In the genomic region with DNA sequence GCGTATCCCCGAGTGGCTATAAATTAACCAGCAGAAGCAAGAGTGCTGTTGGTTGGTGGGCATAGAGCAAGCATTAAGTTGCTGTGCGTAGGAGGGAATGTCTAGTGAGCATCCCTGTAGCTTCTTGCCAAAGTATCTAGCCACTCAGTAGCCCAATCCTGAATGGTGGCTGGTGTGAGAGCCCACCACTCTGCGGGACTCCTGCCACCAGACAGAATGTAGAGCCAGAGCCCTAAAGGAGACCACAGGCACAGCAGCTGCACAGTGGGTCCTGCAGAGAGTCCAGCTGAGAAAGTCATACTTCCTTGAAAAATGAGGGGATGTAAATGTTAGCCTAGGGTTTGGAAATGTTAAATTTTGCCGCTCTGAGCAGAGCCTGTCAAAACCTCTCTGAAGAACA, we compare ENCODE assay signal across 23 mouse cellular contexts.
"Had no signal": no experiment of that assay in that cellular context is flagged by ENCODE, and none has a peak within 500 bp of the region (broad histone marks: within the 10 kb centered on the region; RNA-seq: fewer than 3 reads in every experiment).

No protein-coding gene starts in this region.

- H3K27ac ChIP-seq: gastrocnemius, adult 2 months; heart, embryonic 10.5 days; hindbrain, embryonic 10.5 days; hindbrain, embryonic 12.5 days; hindbrain, embryonic 14.5 days; intestine, embryonic 15.5 days; limb, embryonic 13.5 days; limb, embryonic 15.5 days had no signal

- H3K4me2 ChIP-seq: heart, embryonic 12.5 days; hindbrain, embryonic 12.5 days; hindbrain, embryonic 14.5 days; intestine, embryonic 15.5 days; limb, embryonic 13.5 days; limb, embryonic 15.5 days had no signal

- H3K36me3 ChIP-seq: heart, embryonic 10.5 days; heart, embryonic 12.5 days; hindbrain, embryonic 10.5 days; hindbrain, embryonic 12.5 days; intestine, embryonic 15.5 days; limb, embryonic 13.5 days; limb, embryonic 15.5 days had no signal

- H3K4me3 ChIP-seq: gastrocnemius, adult 2 months; heart, embryonic 10.5 days; heart, embryonic 12.5 days; hindbrain, embryonic 10.5 days; hindbrain, embryonic 12.5 days; intestine, embryonic 15.5 days; limb, embryonic 13.5 days; limb, embryonic 15.5 days had no signal

- H3K9ac ChIP-seq: heart, embryonic 12.5 days; hindbrain, embryonic 12.5 days; hindbrain, embryonic 14.5 days; intestine, embryonic 15.5 days; limb, embryonic 13.5 days; limb, embryonic 15.5 days had no signal

- DNase-seq: gastrocnemius, adult 2 months; gastrocnemius, postnatal 10 days; gastrocnemius, postnatal 25 days; heart, adult 18-20 months; heart, postnatal 10 days; heart, postnatal 4 days; kidney, adult 18-20 months; kidney, adult 8-10 months; kidney, postnatal 14 days; kidney, postnatal 36 days; layer of hippocampus, adult 9-11 months; layer of hippocampus, postnatal 36 days had no signal

- H3K9me3 ChIP-seq: heart, embryonic 10.5 days; heart, embryonic 12.5 days; hindbrain, embryonic 10.5 days; hindbrain, embryonic 12.5 days; intestine, embryonic 15.5 days; limb, embryonic 13.5 days; limb, embryonic 15.5 days had no signal

- H3K4me1 ChIP-seq: limb, embryonic 15.5 days had no signal

- ATAC-seq: hindbrain, embryonic 16.5 days; inflammation-experienced regulatory T-cells, adult 6 months; intestine, embryonic 15.5 days; intestine, postnatal 0 days had no signal

- H3K27me3 ChIP-seq: heart, embryonic 12.5 days; hindbrain, embryonic 12.5 days; intestine, embryonic 15.5 days; limb, embryonic 13.5 days; limb, embryonic 15.5 days had no signal
